26 mouse cellular contexts compared by ENCODE assay signal in genomic region chr3:120843623-120844022, GRCm38 (mm10).
"Had no signal": no experiment of that assay in that cellular context is flagged by ENCODE, and none has a peak within 500 bp of the region (broad histone marks: within the 10 kb centered on the region; RNA-seq: fewer than 3 reads in every experiment).

No protein-coding gene starts in this region.

- ATAC-seq: forebrain, embryonic 13.5 days; forebrain, embryonic 14.5 days; forebrain, embryonic 15.5 days; forebrain, embryonic 16.5 days; forebrain, postnatal 0 days had no signal

- H3K27ac ChIP-seq: embryonic facial prominence, embryonic 10.5 days; embryonic facial prominence, embryonic 12.5 days; embryonic facial prominence, embryonic 13.5 days; embryonic facial prominence, embryonic 15.5 days; forebrain, embryonic 10.5 days; forebrain, embryonic 12.5 days; forebrain, embryonic 13.5 days; forebrain, embryonic 15.5 days; gastrocnemius, adult 2 months; heart, adult 2 months; heart, embryonic 10.5 days had no signal

- H3K9me3 ChIP-seq: embryonic facial prominence, embryonic 10.5 days; embryonic facial prominence, embryonic 12.5 days; embryonic facial prominence, embryonic 13.5 days; embryonic facial prominence, embryonic 15.5 days; forebrain, embryonic 10.5 days; forebrain, embryonic 12.5 days; forebrain, embryonic 13.5 days; forebrain, embryonic 15.5 days; heart, embryonic 10.5 days had no signal

- H3K4me2 ChIP-seq: embryonic facial prominence, embryonic 12.5 days; embryonic facial prominence, embryonic 13.5 days; embryonic facial prominence, embryonic 15.5 days; forebrain, embryonic 12.5 days; forebrain, embryonic 13.5 days; forebrain, embryonic 15.5 days had no signal

- H3K36me3 ChIP-seq: embryonic facial prominence, embryonic 10.5 days; embryonic facial prominence, embryonic 12.5 days; embryonic facial prominence, embryonic 13.5 days; embryonic facial prominence, embryonic 15.5 days; forebrain, embryonic 10.5 days; forebrain, embryonic 12.5 days; forebrain, embryonic 15.5 days; heart, embryonic 10.5 days had no signal

- H3K4me1 ChIP-seq: embryonic facial prominence, embryonic 10.5 days; embryonic facial prominence, embryonic 12.5 days; embryonic facial prominence, embryonic 13.5 days; embryonic facial prominence, embryonic 15.5 days; forebrain, embryonic 10.5 days; forebrain, embryonic 12.5 days; forebrain, embryonic 13.5 days; forebrain, embryonic 15.5 days; heart, embryonic 10.5 days had no signal

- DNase-seq: cerebellum, postnatal 10 days; cerebellum, postnatal 14 days; cerebellum, postnatal 25 days; cerebellum, postnatal 36 days; embryo, embryonic 11 days; forebrain, postnatal 0 days; gastrocnemius, adult 2 months; gastrocnemius, postnatal 10 days; gastrocnemius, postnatal 14 days; gastrocnemius, postnatal 25 days; gastrocnemius, postnatal 36 days; heart, adult 11 months; heart, adult 18-20 months; heart, adult 2 months had no signal

- H3K27me3 ChIP-seq: embryonic facial prominence, embryonic 12.5 days; embryonic facial prominence, embryonic 13.5 days; embryonic facial prominence, embryonic 15.5 days; forebrain, embryonic 12.5 days; forebrain, embryonic 13.5 days; forebrain, embryonic 15.5 days had no signal

- H3K9ac ChIP-seq: embryonic facial prominence, embryonic 12.5 days; embryonic facial prominence, embryonic 13.5 days; embryonic facial prominence, embryonic 15.5 days; forebrain, embryonic 12.5 days; forebrain, embryonic 13.5 days; forebrain, embryonic 15.5 days; forebrain, postnatal 0 days had no signal

- H3K4me3 ChIP-seq: embryonic facial prominence, embryonic 10.5 days; embryonic facial prominence, embryonic 12.5 days; embryonic facial prominence, embryonic 13.5 days; embryonic facial prominence, embryonic 15.5 days; erythroblast, embryonic 14.5 days; forebrain, embryonic 10.5 days; forebrain, embryonic 12.5 days; forebrain, embryonic 13.5 days; forebrain, embryonic 15.5 days; gastrocnemius, adult 2 months; heart, adult 2 months; heart, embryonic 10.5 days had no signal
